Mouse (Mus musculus) liver, postnatal 0 days (tissue): ENCODE measurements around the gene Cadm2.

Source experiments
- CTCF ChIP-seq: sonication (generic); IDR thresholded peaks from 2 replicates; pipeline ENCODE4 v1.5.1; 2016; ENCODE audit warnings: antibody characterized with exemption, low read depth
- EP300 ChIP-seq: IDR thresholded peaks from 2 replicates; pipeline ENCODE4 v1.6.1; 2016; ENCODE audit warnings: antibody characterized with exemption, low read depth, mild to moderate bottlenecking

DNA sequence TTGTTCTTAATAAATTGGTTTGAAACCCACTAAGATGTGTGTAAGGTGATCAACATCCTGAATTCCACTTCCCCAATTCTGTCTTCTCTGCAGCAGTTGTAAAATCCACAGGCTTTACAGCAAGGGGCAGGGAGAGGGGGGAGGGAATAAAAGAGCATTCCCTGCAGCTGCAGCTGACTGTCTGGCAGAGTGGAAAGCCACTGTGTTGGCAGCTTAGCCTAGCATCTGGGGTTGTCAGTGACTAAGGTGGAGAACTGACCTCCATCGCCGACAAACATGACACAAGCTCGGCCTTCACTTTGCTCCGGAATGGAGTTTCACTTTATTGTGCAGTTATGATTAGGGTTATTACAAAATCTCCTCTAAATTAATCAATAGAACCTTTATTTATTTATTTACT is 21.9 kb downstream of the Cadm2 start:
- no peak for TF ChIP-seq CTCF
- TF ChIP-seq EP300 = no peak
